Mouse (Mus musculus) 3134 (cell line): ENCODE results near the gene Gm29554.
"Not testable (repeated sequence)": the region's sequence is repeated elsewhere in the genome, so short reads cannot be mapped to it uniquely, and the experiment has no call there.

Experiments
- DNase-seq: peaks from one replicate; pipeline ENCODE4 v3.0.0-alpha.2; 2011; ENCODE audit warnings: low spot score; ENCODE audit not compliant: insufficient read length; ENCODE audit errors: extremely low read depth

The Gm29554 gene

GRCm38 (mm10) chrY:12273632-12274031 is at the start of gene Gm29554:
Gm29554 (plus strand) TSS chrY:12273932.
- DNase-seq, result not testable (repeated sequence)
